Mouse (Mus musculus) kidney, adult 2 months (tissue): ENCODE measurements around the gene Nlgn1.

ENCODE experiments used
- CTCF ChIP-seq: fragments of 200-500 bp; conservative IDR thresholded peaks from 2 replicates; pipeline ENCODE4 v1.5.1; 2011; ENCODE audit warnings: low read depth, mild to moderate bottlenecking, control low read depth, low read length, moderate library complexity, mixed read lengths; ENCODE audit not compliant: insufficient read depth, insufficient read length
- POLR2A ChIP-seq: fragments of 200-500 bp; IDR thresholded peaks from one replicate; pipeline ENCODE4 v1.6.1; 2011; ENCODE audit warnings: low read depth, low read length, control low read depth

DNA sequence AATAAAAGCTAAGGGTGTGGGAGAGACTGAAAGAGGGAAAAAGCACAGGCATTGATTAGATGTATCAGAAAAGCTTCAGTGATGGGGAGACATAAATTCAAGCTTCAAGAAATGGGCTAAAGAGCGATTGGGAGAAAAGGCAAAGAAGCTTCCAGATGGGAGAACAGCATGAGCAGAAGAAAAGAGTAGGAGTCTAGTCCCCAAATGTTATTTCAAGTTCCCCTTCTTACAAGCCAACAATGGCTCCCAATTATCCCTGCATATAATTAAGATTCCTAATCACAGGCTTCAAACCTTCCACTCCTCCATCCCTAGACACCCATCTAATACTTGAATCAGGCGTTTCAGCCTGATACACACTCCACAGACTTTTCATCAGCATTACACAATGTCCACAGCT, 292.6 kb downstream of the Nlgn1 start:
- no peak for TF ChIP-seq CTCF
- no peak for TF ChIP-seq POLR2A
